Mouse (Mus musculus): ENCODE measurements around the gene Plekha7.

DNA sequence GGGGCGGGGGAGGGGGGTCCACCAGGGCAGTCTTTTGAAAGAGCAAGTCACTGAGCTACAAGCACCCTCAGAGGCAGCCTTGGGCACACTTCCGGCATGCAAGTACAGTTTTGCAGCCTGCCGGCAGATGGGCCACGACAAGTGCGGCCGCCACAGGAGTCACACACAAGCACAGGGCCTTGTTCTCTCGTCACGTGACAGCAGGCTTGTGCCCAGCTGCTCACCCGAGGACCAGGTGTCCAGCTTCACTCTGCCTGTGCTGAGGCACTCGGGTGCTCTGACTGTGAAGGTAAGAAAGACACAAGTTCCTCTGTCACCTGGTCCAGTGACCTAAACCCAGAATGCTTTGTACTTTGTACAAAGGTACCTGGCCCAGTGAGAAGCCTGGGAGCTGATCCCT lies 135.4 kb downstream of the Plekha7 start:
- TF ChIP-seq CTCF (IDR thresholded peaks at IDR 0.05; ENCODE audit: low read depth, low read length) (no peak), POLR2A (IDR thresholded peaks at IDR 0.05; ENCODE audit: extremely low read depth, insufficient read depth, low read length) (no peak)
